Mouse (Mus musculus) ES-E14 (cell line): Measurements from ENCODE around the gene Fhad1. TPM values are rescaled to one million over a fixed set of nuclear protein-coding genes. Genes with fewer than 3 reads are reported as not detected.
A peak's percentile ranks its signal among the peaks of the same experiment; 100 is the strongest.
"Not testable (repeated sequence)": the region's sequence is repeated elsewhere in the genome, so short reads cannot be mapped to it uniquely, and the experiment has no call there.

Source experiments
- DNase-seq: peaks from one replicate; pipeline ENCODE4 v3.0.0-alpha.2; 2013; ENCODE audit warnings: low read depth, low spot score
- H3K27ac ChIP-seq: 2 replicates; pipeline ENCODE4 v1.5.1; 2012; ENCODE audit warnings: low read depth, mild to moderate bottlenecking, low read length, moderate library complexity, mixed read lengths; ENCODE audit not compliant: poor library complexity, insufficient read depth, severe bottlenecking
- H3K36me3 ChIP-seq: 2 replicates; pipeline ENCODE4 v1.6.1; 2012; ENCODE audit warnings: mild to moderate bottlenecking, low read length, moderate library complexity, mixed read lengths; ENCODE audit not compliant: control insufficient read depth, poor library complexity, insufficient read depth, severe bottlenecking
- H3K4me1 ChIP-seq, 2 experiments: fragments of 150-350 bp in 1 of 2; sonication (generic) in 1 of 2; 2 replicates each; pipeline ENCODE4 v1.6.1; 2012; ENCODE audit warnings: low read length in 2 of 2, mild to moderate bottlenecking in 1 of 2, mixed read lengths in 1 of 2; ENCODE audit not compliant: control insufficient read depth in 2 of 2, insufficient read depth in 2 of 2, poor library complexity in 1 of 2
- H3K4me3 ChIP-seq, 2 experiments: fragments of 150-350 bp in 1 of 2; sonication (generic) in 1 of 2; 2 replicates each; pipeline ENCODE4 v1.5.1; 2012; ENCODE audit warnings: low read length in 2 of 2, low read depth in 1 of 2, mild to moderate bottlenecking in 1 of 2, mixed read lengths in 1 of 2; ENCODE audit not compliant: insufficient read depth in 1 of 2, poor library complexity in 1 of 2, severe bottlenecking in 1 of 2
- H3K9ac ChIP-seq: 2 replicates; pipeline ENCODE4 v1.6.1; 2012; ENCODE audit warnings: low read depth, mild to moderate bottlenecking, low read length, mixed read lengths; ENCODE audit not compliant: poor library complexity, insufficient read depth, severe bottlenecking
- H3K9me3 ChIP-seq: fragments of 150-350 bp; sonication (generic); 2 replicates; pipeline ENCODE4 v1.6.1; 2012; ENCODE audit warnings: low read depth, mild to moderate bottlenecking, low read length; ENCODE audit not compliant: control insufficient read depth, insufficient read depth
- CHD2 ChIP-seq: IDR thresholded peaks from 2 replicates; pipeline ENCODE4 v1.6.1; 2014; ENCODE audit warnings: mild to moderate bottlenecking, low read depth, low read length, inconsistent platforms
- HCFC1 ChIP-seq: IDR thresholded peaks from 2 replicates; pipeline ENCODE4 v1.6.1; 2012; ENCODE audit warnings: low read length, inconsistent platforms, borderline replicate concordance; ENCODE audit not compliant: insufficient read depth
- MAFK ChIP-seq: IDR thresholded peaks from 2 replicates; pipeline ENCODE4 v1.6.1; 2014; ENCODE audit warnings: mild to moderate bottlenecking, low read depth, low read length, inconsistent platforms; ENCODE audit not compliant: insufficient read depth
- ZC3H11A ChIP-seq: IDR thresholded peaks from 2 replicates; pipeline ENCODE4 v1.6.1; 2012; ENCODE audit warnings: low read depth, mild to moderate bottlenecking, inconsistent platforms, low read length, borderline replicate concordance
- ZNF384 ChIP-seq: IDR thresholded peaks from 2 replicates; pipeline ENCODE4 v1.6.1; 2012; ENCODE audit warnings: low read depth, low read length, inconsistent platforms
- in situ Hi-C, 2 experiments: fragments of 600-800 bp; cut with MboI; formaldehyde crosslinking; loops; one replicate each; pipeline ENCODE4 v1.15.1; 2025; ENCODE audit warnings: low sequenced_read_pairs in 2 of 2, inconsistent platforms in 1 of 2; ENCODE audit not compliant: unreplicated experiment in 2 of 2
- total RNA-seq: library from RNA; depleted of rRNA; stranded (reverse); fragments of 300-350 nt; gene quantifications from 2 replicates; pipeline ENCODE4 v1.2.3, GENCODE M21; 2012

Gene Fhad1
- total RNA-seq, 1 experiment: 0.49 TPM

GRCm38 (mm10) chr4:141999494-142000074 is 15.3 kb downstream of the Fhad1 start:
- no peak overlapping the region for H3K4me3 ChIP-seq
- peaks cover 0 to 9% of the 10 kb centered on the region in 2 experiments; a peak in 1 of 4 replicates for H3K4me1 ChIP-seq
- no peak for DNase-seq
- H3K36me3 ChIP-seq: no peaks in the 10 kb centered on the region
- no peak overlapping the region for H3K9ac ChIP-seq
- H3K27ac ChIP-seq: no peak overlapping the region
- in situ Hi-C loops: loop anchor here in 1 of 2 experiments (10.0 kb wide), 1 partner anchor 95 kb away; no protein-coding TSS in a partner anchor
- no peaks in the 10 kb centered on the region for H3K9me3 ChIP-seq
- TF ChIP-seq MAFK: peak; percentile 57; the same call in 1 of the 2 replicates
- TF ChIP-seq HCFC1: no peak

- Histone ChIP-seq H3K4me3 (peak overlapping the region; percentile 17 to 53; a peak in 3 of 4 replicates), H3K9ac (no peak overlapping the region), H3K36me3 (no peaks in the 10 kb centered on the region), H3K4me1 (peaks cover 0 to 14% of the 10 kb centered on the region in 2 experiments; a peak in 1 of 4 replicates), H3K27ac (no peak overlapping the region), H3K9me3 (no peaks in the 10 kb centered on the region)
- DNase-seq: peak; percentile 57
- TF ChIP-seq ZC3H11A (no peak), MAFK (no peak), ZNF384 (no peak), CHD2 (no peak), HCFC1 (no peak)
- in situ Hi-C loops: no loop called here
These were observed 16.5 kb downstream of the Fhad1 start for GRCm38 (mm10) chr4:141998282-141998821.

- TF ChIP-seq ZC3H11A (no peak), CHD2 (no peak), HCFC1 (no peak), ZNF384 (no peak), MAFK (no peak)
- H3K9ac ChIP-seq: no peak overlapping the region
- no peaks in the 10 kb centered on the region for H3K36me3 ChIP-seq
- peaks cover 0 to 19% of the 10 kb centered on the region in 2 experiments; a peak in 1 of 4 replicates for H3K4me1 ChIP-seq
- no peak overlapping the region for H3K4me3 ChIP-seq
- in situ Hi-C loops: no loop called here
- DNase-seq: no peak
- no peak overlapping the region for H3K27ac ChIP-seq
- H3K9me3 ChIP-seq: no peaks in the 10 kb centered on the region
These were observed 18.0 kb downstream of the Fhad1 start for GRCm38 (mm10) chr4:141996880-141997279.

GRCm38 (mm10) chr4:141996086-141996485 is 18.8 kb downstream of the Fhad1 start:
- H3K9me3 ChIP-seq: no peaks in the 10 kb centered on the region
- in situ Hi-C loops: no loop called here
- TF ChIP-seq MAFK (no peak), ZNF384 (no peak), ZC3H11A (no peak), CHD2 (no peak), HCFC1 (no peak)
- H3K27ac ChIP-seq: no peak overlapping the region
- no peak for DNase-seq
- H3K9ac ChIP-seq: no peak overlapping the region
- H3K4me1 ChIP-seq: peaks cover 0 to 20% of the 10 kb centered on the region in 2 experiments; a peak in 1 of 4 replicates
- no peak overlapping the region for H3K4me3 ChIP-seq
- H3K36me3 ChIP-seq: no peaks in the 10 kb centered on the region

- H3K4me3 ChIP-seq, H3K9ac ChIP-seq, H3K9me3 ChIP-seq, in situ Hi-C loops, H3K27ac ChIP-seq, H3K36me3 ChIP-seq: not testable (repeated sequence)
- peaks cover 0 to 15% of the 10 kb centered on the region in 2 experiments; a peak in 1 of 4 replicates for H3K4me1 ChIP-seq
- DNase-seq: peak; percentile 85
These were observed 20.8 kb downstream of the Fhad1 start for GRCm38 (mm10) chr4:141994062-141994471.
